Mouse (Mus musculus) olfactory bulb, adult 2 months (tissue): ENCODE data around the gene Pde8a. TPM values are rescaled to one million over a fixed set of nuclear protein-coding genes. Genes with fewer than 3 reads are reported as not detected.

Source experiments
- H3K27ac ChIP-seq: fragments of 200-500 bp; 2 replicates; pipeline ENCODE4 v1.5.1; 2012; ENCODE audit warnings: low read depth, low read length; ENCODE audit not compliant: insufficient read depth
- H3K4me1 ChIP-seq: fragments of 200-500 bp; 2 replicates; pipeline ENCODE4 v1.6.1; 2012; ENCODE audit warnings: low read length; ENCODE audit not compliant: control insufficient read depth, insufficient read depth
- H3K4me3 ChIP-seq: fragments of 200-500 bp; 2 replicates; pipeline ENCODE4 v1.5.1; 2012; ENCODE audit warnings: mild to moderate bottlenecking, low read depth, low read length, moderate library complexity; ENCODE audit not compliant: insufficient read depth
- CTCF ChIP-seq: fragments of 200-500 bp; IDR thresholded peaks from 2 replicates; pipeline ENCODE4 v1.5.1; 2012; ENCODE audit warnings: low read depth, mild to moderate bottlenecking, low read length, moderate library complexity; ENCODE audit not compliant: insufficient read depth
- POLR2A ChIP-seq: fragments of 200-500 bp; IDR thresholded peaks from 2 replicates; pipeline ENCODE4 v1.6.1; 2012; ENCODE audit warnings: mild to moderate bottlenecking, low read depth, low read length, moderate library complexity; ENCODE audit not compliant: insufficient read depth
- WGBS: fragments of 180-500 bp; shearing (Covaris S2); methylation state at CpG from one replicate; pipeline ENCODE4 v1.1.7; 2018; 5-methylcytosine and 5-hydroxymethylcytosine counted together
- polyA plus RNA-seq: library from polyadenylated mRNA; stranded (reverse); fragments of >200 nt; gene quantifications from 2 replicates; pipeline ENCODE4 v1.2.4, GENCODE M21; 2012; ENCODE audit warnings: low replicate concordance; ENCODE audit not compliant: missing spikeins, insufficient read depth, insufficient read length

Gene Pde8a
- polyA plus RNA-seq, 1 experiment = not detected

DNA sequence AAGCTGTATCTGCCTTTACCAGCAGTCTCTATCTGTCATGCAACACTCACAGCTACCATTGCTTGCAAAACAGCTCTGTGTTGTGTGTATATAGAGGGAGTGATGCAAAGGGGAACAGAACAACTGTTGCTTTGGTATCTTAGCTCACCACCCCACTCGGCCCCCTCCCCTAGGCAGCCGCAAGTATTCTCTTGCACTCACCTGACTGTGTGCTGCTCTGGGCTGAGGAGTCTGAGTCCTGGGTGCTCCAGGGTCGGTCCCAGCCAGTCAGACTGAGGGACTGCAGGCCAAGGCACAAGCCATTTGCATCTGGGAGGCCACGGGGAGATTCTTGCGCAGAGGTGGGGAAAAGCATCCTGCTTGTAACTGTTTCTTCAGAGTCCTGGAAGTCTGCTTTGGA lies 158.4 kb downstream of the Pde8a start:
- H3K4me3 ChIP-seq = peak overlapping the region; percentile 32
- 34% methylated on average over 5 of the region's 5 CpGs for WGBS
- H3K4me1 ChIP-seq = peaks cover 11% of the 10 kb centered on the region
- peak overlapping the region; percentile 55 for H3K27ac ChIP-seq
- TF ChIP-seq POLR2A = no peak
- no peak for TF ChIP-seq CTCF

DNA sequence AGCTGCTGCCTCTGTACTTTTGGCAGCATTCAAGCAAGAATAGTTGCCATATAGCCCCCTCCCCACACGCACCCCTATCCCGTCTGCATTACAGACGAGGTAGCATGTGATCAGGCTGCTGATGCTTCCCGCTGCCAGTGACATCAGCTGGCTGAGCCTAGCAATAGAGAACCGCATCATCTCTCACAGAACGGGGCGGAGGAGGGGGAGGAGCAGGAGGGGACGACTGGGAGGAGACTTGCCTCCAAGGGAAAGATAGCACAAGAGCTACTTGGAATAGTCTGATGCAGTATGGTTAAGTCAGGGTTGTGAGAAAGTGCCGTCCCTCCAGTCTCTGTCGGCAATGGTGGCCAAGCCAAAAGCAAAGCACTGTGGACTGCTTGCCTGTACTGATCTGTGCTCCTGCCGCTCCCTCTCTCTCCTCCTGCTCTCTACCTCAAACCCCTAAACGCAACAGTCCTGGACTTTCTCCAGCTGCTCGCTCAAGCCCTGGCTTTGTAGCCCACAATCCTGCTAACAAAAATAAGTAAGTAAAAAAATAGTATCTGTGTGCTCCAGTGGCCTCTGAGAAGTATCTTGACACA lies 159.0 kb downstream of the Pde8a start:
- TF ChIP-seq CTCF (no peak), POLR2A (no peak)
- peak overlapping the region; percentile 32 for H3K4me3 ChIP-seq
- H3K27ac ChIP-seq = peak overlapping the region; percentile 55
- WGBS = 3% methylated on average over 13 of the region's 13 CpGs
- peaks cover 11% of the 10 kb centered on the region for H3K4me1 ChIP-seq

DNA sequence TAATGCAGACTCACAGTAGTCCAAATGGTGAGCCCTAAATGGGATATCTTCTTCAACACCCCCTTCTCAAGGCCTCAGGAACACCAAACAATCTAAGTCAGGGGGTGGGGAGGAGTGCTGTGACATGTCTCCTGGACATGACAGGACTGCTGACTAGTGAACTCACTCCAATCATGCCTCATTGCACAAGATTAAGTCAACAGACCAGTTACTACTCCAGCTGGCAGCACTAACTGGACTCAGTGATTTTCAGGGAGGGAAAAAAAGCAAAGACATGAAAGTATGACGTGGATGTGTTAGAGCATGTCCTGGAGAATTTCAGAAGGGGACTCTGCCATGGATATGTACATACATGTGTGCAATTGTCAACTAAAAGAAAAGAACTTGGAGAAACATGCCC lies 166.0 kb downstream of the Pde8a start:
- Histone ChIP-seq H3K27ac (no peak overlapping the region), H3K4me1 (no peaks in the 10 kb centered on the region), H3K4me3 (no peak overlapping the region)
- TF ChIP-seq POLR2A (no peak), CTCF (no peak)
- WGBS = 81% methylated on average over 1 of the region's 1 CpGs

Other genes with a start within 250 kb of the Pde8a start
- not detected in 2 replicates for gene Zfp592, start 219.9 kb upstream of the Pde8a start, polyA plus RNA-seq
- not detected in 2 replicates for gene Alpk3, start 156.0 kb upstream of the Pde8a start, polyA plus RNA-seq
- not detected in 2 replicates for gene Slc28a1, start 98.8 kb upstream of the Pde8a start, polyA plus RNA-seq
- gene Rps17, start 131.7 kb downstream of the Pde8a start, polyA plus RNA-seq = 2,532 TPM in 1 of 2 replicates, not detected in the other
- not detected in 2 replicates for gene Cpeb1, start 241.9 kb downstream of the Pde8a start, polyA plus RNA-seq